In the genomic region with DNA sequence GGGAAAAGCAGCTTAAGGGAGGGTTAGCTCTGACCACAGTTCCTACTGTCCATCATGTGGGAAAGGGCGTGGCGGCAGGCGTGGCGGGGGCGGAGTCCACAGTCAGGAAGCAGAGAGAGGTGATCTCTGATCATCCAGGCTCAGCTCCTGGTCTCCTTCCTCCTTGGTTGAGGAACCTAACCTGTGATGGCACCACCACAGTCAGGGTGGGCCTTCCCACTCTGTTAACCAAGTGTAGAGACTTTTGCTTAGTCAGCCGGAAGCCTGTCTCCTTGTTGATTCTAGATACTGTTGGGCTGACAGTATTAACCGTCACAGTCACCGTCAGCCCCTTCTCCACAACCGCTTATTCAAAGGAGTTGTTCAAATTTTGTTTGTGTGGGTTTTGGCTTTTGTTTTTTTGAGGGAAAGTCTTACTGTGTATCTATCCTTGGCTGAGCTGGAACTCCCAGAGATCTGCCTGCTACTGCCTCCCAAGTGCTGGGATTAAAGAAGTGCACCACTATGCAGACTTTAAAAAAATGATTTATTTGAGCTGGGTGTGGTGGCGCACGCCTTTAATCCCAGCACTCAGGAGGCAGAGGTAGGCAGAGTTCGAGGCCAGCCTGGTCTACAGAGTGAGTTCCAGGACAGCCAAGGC, we compare ENCODE assay signal across 9 mouse cellular contexts. TPM values are rescaled to one million over a fixed set of nuclear protein-coding genes. Genes with fewer than 3 reads are reported as not detected.
DNase-seq lines count a peak whose midpoint lies in the region; ATAC-seq and TF ChIP-seq lines count a peak whose summit lies in the region.
"Had no signal": no experiment of that assay in that cellular context is flagged by ENCODE, and none has a peak within 500 bp of the region (broad histone marks: within the 10 kb centered on the region; RNA-seq: fewer than 3 reads in every experiment).

No protein-coding gene starts in this region.

- TF ChIP-seq POLR2A in cerebellum, adult 2 months (IDR thresholded peaks at IDR 0.05; ENCODE audit: borderline replicate concordance, insufficient read depth, low read length), result no peak

- TF ChIP-seq CTCF in cerebellum, adult 2 months (IDR thresholded peaks at IDR 0.05; ENCODE audit: borderline replicate concordance, insufficient read depth, low read depth, low read length), result no peak

- peak; percentile 51 for ATAC-seq in megakaryocyte-erythroid progenitor cell, adult 5-6 weeks (replicated peaks; ENCODE audit: low FRiP score, low TSS enrichment, poor library complexity, severe bottlenecking)

- DNase-seq in lung, adult 18-20 months, result peak; percentile 33 to 36
- DNase-seq in lung, postnatal 25 days (ENCODE audit: low spot score), result no peak
- peak; percentile 97 for DNase-seq in MEL-GATA-1-ER (ENCODE audit: extremely low read depth, low read depth)
- DNase-seq in kidney, adult 9 months, result peak; percentile 85
- DNase-seq in frontal cortex, postnatal 25 days (ENCODE audit: low spot score in 2 of 2), result no peak
- no peak for DNase-seq in cerebellum, adult 2 months

- no peaks in the 10 kb centered on the region for H3K27me3 ChIP-seq in cerebellum, adult 2 months (ENCODE audit: control insufficient read depth, insufficient read depth, low read length)
- H3K27me3 ChIP-seq: embryonic facial prominence, embryonic 13.5 days had no signal

- no peak overlapping the region for H3K27ac ChIP-seq in cerebellum, adult 2 months (ENCODE audit: insufficient read depth, low read length)
- H3K27ac ChIP-seq: embryonic facial prominence, embryonic 13.5 days had no signal

- peaks cover 29% of the 10 kb centered on the region for H3K4me1 ChIP-seq in cerebellum, adult 2 months (ENCODE audit: control insufficient read depth, insufficient read depth, low read length)

- 93% methylated on average over 12 of the region's 12 CpGs for WGBS in cerebellum, adult 2 months

- H3K4me3 ChIP-seq in cerebellum, adult 2 months (replicated peaks; ENCODE audit: insufficient read depth, low read depth, low read length), result no peak overlapping the region
- H3K4me3 ChIP-seq: embryonic facial prominence, embryonic 13.5 days; myocyte had no signal

RNA-seq across cellular contexts. Expression of a gene that starts 5.0 kb away (rescaled TPM):
- total RNA-seq in megakaryocyte-erythroid progenitor cell, adult 5-6 weeks (2014; fragmentation: Nextera tagmentation), result 7.6 and 11.1 TPM in 2 replicates
- total RNA-seq in megakaryocyte-erythroid progenitor cell, adult 5-6 weeks (2017), result 4.6 and 6.8 TPM in 2 replicates
- 140 and 143 TPM in 2 replicates for polyA plus RNA-seq in cerebellum, adult 2 months (2012; rRNA removed)

RNA-seq across cellular contexts. Expression of a gene that starts 7.6 kb away (rescaled TPM):
- total RNA-seq in megakaryocyte-erythroid progenitor cell, adult 5-6 weeks (2014; fragmentation: Nextera tagmentation), result 2.4 and 7.6 TPM in 2 replicates
- total RNA-seq in megakaryocyte-erythroid progenitor cell, adult 5-6 weeks (2017), result 1.7 and 3.5 TPM in 2 replicates
- 0.16 and 0.19 TPM in 2 replicates for polyA plus RNA-seq in cerebellum, adult 2 months (2012; rRNA removed)
- polyA plus RNA-seq: embryonic facial prominence, embryonic 13.5 days had no signal

RNA-seq across cellular contexts. Expression of a gene that starts 21.3 kb away (rescaled TPM):
- total RNA-seq in megakaryocyte-erythroid progenitor cell, adult 5-6 weeks (2014; fragmentation: Nextera tagmentation), result 0.49 and 0.96 TPM in 2 replicates
- total RNA-seq in megakaryocyte-erythroid progenitor cell, adult 5-6 weeks (2017), result 0.66 and 0.80 TPM in 2 replicates
- polyA plus RNA-seq in cerebellum, adult 2 months (2012; rRNA removed), result 2.2 and 2.5 TPM in 2 replicates

RNA-seq across cellular contexts. Expression of a gene that starts 22.4 kb away (rescaled TPM):
- total RNA-seq in megakaryocyte-erythroid progenitor cell, adult 5-6 weeks (2014; fragmentation: Nextera tagmentation), result not detected in 2 replicates
- total RNA-seq in megakaryocyte-erythroid progenitor cell, adult 5-6 weeks (2017), result not detected in 2 replicates
- 0.29 and 0.41 TPM in 2 replicates for polyA plus RNA-seq in cerebellum, adult 2 months (2012; rRNA removed)

RNA-seq across cellular contexts. Expression of a gene that starts 31.7 kb away (rescaled TPM):
- total RNA-seq in megakaryocyte-erythroid progenitor cell, adult 5-6 weeks (2014; fragmentation: Nextera tagmentation), result 76.0 and 106 TPM in 2 replicates
- total RNA-seq in megakaryocyte-erythroid progenitor cell, adult 5-6 weeks (2017), result 16.2 and 20.8 TPM in 2 replicates
- 126 and 127 TPM in 2 replicates for polyA plus RNA-seq in cerebellum, adult 2 months (2012; rRNA removed)

Comparison
In these comparisons a context has a peak if more than half of its experiments do, and no peak if none do; other contexts are left out.
1. DNase-seq: peak in lung, adult 18-20 months (2 of 2), MEL-GATA-1-ER (single experiment) and kidney, adult 9 months (single experiment); none in lung, postnatal 25 days (single experiment), frontal cortex, postnatal 25 days (0 of 2) and cerebellum, adult 2 months (0 of 2).